In genomic region chr4:116684665-116685064, GRCm38 (mm10) we compare ENCODE assay signal across 8 mouse cellular contexts. TPM values are rescaled to one million over a fixed set of nuclear protein-coding genes. Genes with fewer than 3 reads are reported as not detected.
DNase-seq lines count a peak whose midpoint lies in the region; ATAC-seq and TF ChIP-seq lines count a peak whose summit lies in the region.

No protein-coding gene starts in this region.

- 71% methylated on average over 2 of the region's 2 CpGs for WGBS in spleen, adult 2 months
- 62% methylated on average over 2 of the region's 2 CpGs for WGBS in limb, embryonic 15.5 days

- intact Hi-C loops in gastrocnemius, adult 2 months (cut with DNase I), result loop anchor here (2.0 kb wide), 1 partner anchor 34 kb away; the partner anchor contains the start of gene Akr1a1

- peak overlapping the region; percentile 91 for H3K4me3 ChIP-seq in gastrocnemius, adult 2 months
- no peak overlapping the region for H3K4me3 ChIP-seq in spleen, adult 2 months (ENCODE audit: extremely low read depth, insufficient read depth, insufficient read length)
- peak overlapping the region; percentile 58; the same call in 1 of the 2 replicates for H3K4me3 ChIP-seq in limb, embryonic 15.5 days

- no peaks in the 10 kb centered on the region for H3K27me3 ChIP-seq in spleen, adult 2 months (ENCODE audit: control insufficient read depth, insufficient read depth, low read length)
- no peaks in the 10 kb centered on the region for H3K27me3 ChIP-seq in limb, embryonic 15.5 days

- ATAC-seq in limb, embryonic 15.5 days (ENCODE audit: insufficient number of reproducible peaks, low FRiP score, low TSS enrichment, low read depth), result no peak

- peaks cover 5% of the 10 kb centered on the region for H3K36me3 ChIP-seq in spleen, adult 2 months (ENCODE audit: control insufficient read depth, insufficient read depth, low read length)
- peaks cover 14% of the 10 kb centered on the region for H3K36me3 ChIP-seq in limb, embryonic 15.5 days

- H3K27ac ChIP-seq in gastrocnemius, adult 2 months, result peak overlapping the region; percentile 96
- H3K27ac ChIP-seq in spleen, adult 2 months (ENCODE audit: insufficient read depth, low read length), result peak overlapping the region; percentile 88; the same call in 1 of the 2 replicates
- H3K27ac ChIP-seq in limb, embryonic 15.5 days, result peak overlapping the region; percentile 97

- no peak for TF ChIP-seq POLR2A in spleen, adult 2 months (IDR thresholded peaks at IDR 0.05; ENCODE audit: low read depth, low read length)

- no peak for TF ChIP-seq CTCF in gastrocnemius, adult 2 months (IDR thresholded peaks at IDR 0.05)
- no peak for TF ChIP-seq CTCF in spleen, adult 2 months (IDR thresholded peaks at IDR 0.05; ENCODE audit: extremely low read depth, insufficient read depth, insufficient read length, insufficient replicate concordance)

- H3K4me1 ChIP-seq in spleen, adult 2 months (ENCODE audit: control insufficient read depth, insufficient read depth, insufficient read length), result 0 out of 2 replicates have a peak, but pooled peaks cover 3% of the 10 kb centered on the region
- peaks cover 14% of the 10 kb centered on the region for H3K4me1 ChIP-seq in limb, embryonic 15.5 days

- no peaks in the 10 kb centered on the region for H3K9me3 ChIP-seq in limb, embryonic 15.5 days

- H3K9ac ChIP-seq in limb, embryonic 15.5 days, result no peak overlapping the region

- H3K4me2 ChIP-seq in limb, embryonic 15.5 days, result peak overlapping the region; percentile 60

- DNase-seq in gastrocnemius, adult 2 months, result no peak
- no peak for DNase-seq in gastrocnemius, postnatal 25 days
- no peak for DNase-seq in spleen, adult 2 months (ENCODE audit: low read depth in 1 of 2, low spot score in 2 of 2)
- no peak for DNase-seq in spleen, postnatal 36 days (ENCODE audit: low spot score in 2 of 2)
- DNase-seq in right cerebral cortex, postnatal 10 days (ENCODE audit: low spot score in 2 of 2), result no peak
- no peak for DNase-seq in urinary bladder, postnatal 4 days (ENCODE audit: low spot score in 2 of 2)
- DNase-seq in kidney, adult 8-10 months, result no peak

RNA-seq across cellular contexts. Expression of gene Prdx1, which starts 0.7 kb away (rescaled TPM):
- total RNA-seq in gastrocnemius, adult 2 months (2021), result 100 to 1,000 TPM; 260 to 273 TPM
- 100 to 1,000 TPM; 229 to 254 TPM for total RNA-seq in gastrocnemius, postnatal 25 days (2021)
- polyA plus RNA-seq in spleen, adult 2 months (2012; rRNA removed), result 23.9 and 27.8 TPM in 2 replicates
- 1,116 and 1,127 TPM in 2 replicates for polyA plus RNA-seq in limb, embryonic 15.5 days (2015; fragmentation: Nextera tagmentation; extraction: Ambion mirVana)

RNA-seq across cellular contexts. Expression of gene Mmachc, which starts 23.5 kb away (rescaled TPM):
- total RNA-seq in gastrocnemius, adult 2 months (2021), result 10 to 100 TPM; 25.5 to 46.4 TPM
- 10 to 100 TPM; 29.1 to 33.9 TPM for total RNA-seq in gastrocnemius, postnatal 25 days (2021)
- polyA plus RNA-seq in spleen, adult 2 months (2012; rRNA removed), result 4.0 and 4.4 TPM in 2 replicates
- polyA plus RNA-seq in limb, embryonic 15.5 days (2015; fragmentation: Nextera tagmentation; extraction: Ambion mirVana), result 19.6 and 21.4 TPM in 2 replicates

RNA-seq across cellular contexts. Expression of gene Ccdc163, which starts 23.6 kb away (rescaled TPM):
- 1 to 10 TPM; 1.9 to 3.8 TPM for total RNA-seq in gastrocnemius, adult 2 months (2021)
- 1 to 10 TPM; 2.6 to 3.5 TPM for total RNA-seq in gastrocnemius, postnatal 25 days (2021)
- 15.9 and 20.3 TPM in 2 replicates for polyA plus RNA-seq in spleen, adult 2 months (2012; rRNA removed)
- 18.8 and 20.7 TPM in 2 replicates for polyA plus RNA-seq in limb, embryonic 15.5 days (2015; fragmentation: Nextera tagmentation; extraction: Ambion mirVana)

RNA-seq across cellular contexts. Expression of gene Akr1a1, which starts 33.2 kb away (rescaled TPM):
- 100 to 1,000 TPM; 178 to 196 TPM for total RNA-seq in gastrocnemius, adult 2 months (2021)
- 100 to 1,000 TPM; 175 to 184 TPM for total RNA-seq in gastrocnemius, postnatal 25 days (2021)
- polyA plus RNA-seq in spleen, adult 2 months (2012; rRNA removed), result 246 and 290 TPM in 2 replicates
- 780 and 816 TPM in 2 replicates for polyA plus RNA-seq in limb, embryonic 15.5 days (2015; fragmentation: Nextera tagmentation; extraction: Ambion mirVana)

RNA-seq across cellular contexts. Expression of gene Tesk2, which starts 36.1 kb away (rescaled TPM):
- total RNA-seq in gastrocnemius, adult 2 months (2021), result 1 to 10 TPM; 1.5 TPM
- 1 to 10 TPM; 1.3 to 1.5 TPM for total RNA-seq in gastrocnemius, postnatal 25 days (2021)
- 3.1 and 3.6 TPM in 2 replicates for polyA plus RNA-seq in spleen, adult 2 months (2012; rRNA removed)
- polyA plus RNA-seq in limb, embryonic 15.5 days (2015; fragmentation: Nextera tagmentation; extraction: Ambion mirVana), result 7.6 and 7.8 TPM in 2 replicates
